9 mouse cellular contexts compared by ENCODE assay signal in genomic region chr2:166140427-166140826, GRCm38 (mm10). TPM values are rescaled to one million over a fixed set of nuclear protein-coding genes. Genes with fewer than 3 reads are reported as not detected.
A peak's percentile ranks its signal among the peaks of the same experiment; 100 is the strongest.
DNase-seq lines count a peak whose midpoint lies in the region; ATAC-seq lines count a peak whose summit lies in the region.
"Had no signal": no experiment of that assay in that cellular context is flagged by ENCODE, and none has a peak within 500 bp of the region (broad histone marks: within the 10 kb centered on the region; RNA-seq: fewer than 3 reads in every experiment).

No protein-coding gene starts in this region.

- no peaks in the 10 kb centered on the region for H3K36me3 ChIP-seq in neural tube, embryonic 15.5 days
- H3K36me3 ChIP-seq in forebrain, embryonic 12.5 days (replicated peaks): no peaks in the 10 kb centered on the region
- H3K36me3 ChIP-seq in hindbrain, embryonic 10.5 days: peaks cover 54% of the 10 kb centered on the region

- DNase-seq in ovary, adult 18-20 months (ENCODE audit: low spot score): peak; percentile 86
- no peak for DNase-seq in ovary, postnatal 10 days (ENCODE audit: low spot score)
- DNase-seq in gastrocnemius, postnatal 10 days: peak; percentile 65
- peak; percentile 89 for DNase-seq in kidney, postnatal 10 days
- DNase-seq in right cerebral cortex, adult 2 months (ENCODE audit: low spot score in 2 of 2): peak; percentile 37 to 62
- DNase-seq in hindbrain, embryonic 10.5 days (ENCODE audit: low spot score): no peak

- H3K4me3 ChIP-seq in neural tube, embryonic 15.5 days (replicated peaks): no peak overlapping the region
- H3K4me3 ChIP-seq in forebrain, embryonic 12.5 days (replicated peaks): no peak overlapping the region
- H3K4me3 ChIP-seq in hindbrain, embryonic 10.5 days: no peak overlapping the region

- no peak overlapping the region for H3K4me2 ChIP-seq in neural tube, embryonic 15.5 days
- no peak overlapping the region for H3K4me2 ChIP-seq in forebrain, embryonic 12.5 days

- no peak overlapping the region for H3K27ac ChIP-seq in neural tube, embryonic 15.5 days (replicated peaks)
- no peak overlapping the region for H3K27ac ChIP-seq in forebrain, embryonic 12.5 days
- H3K27ac ChIP-seq in hindbrain, embryonic 10.5 days: no peak overlapping the region
- H3K27ac ChIP-seq: liver, embryonic 14.5 days had no signal

- H3K9me3 ChIP-seq in neural tube, embryonic 15.5 days (replicated peaks): no peaks in the 10 kb centered on the region
- H3K9me3 ChIP-seq in forebrain, embryonic 12.5 days: no peaks in the 10 kb centered on the region
- H3K9me3 ChIP-seq in hindbrain, embryonic 10.5 days: no peaks in the 10 kb centered on the region

- WGBS in neural tube, embryonic 15.5 days: 60% methylated on average over 9 of the region's 9 CpGs
- 92% methylated on average over 9 of the region's 9 CpGs for WGBS in forebrain, embryonic 12.5 days
- 91% methylated on average over 9 of the region's 9 CpGs for WGBS in hindbrain, embryonic 10.5 days

- no peak overlapping the region for H3K9ac ChIP-seq in neural tube, embryonic 15.5 days (replicated peaks)
- H3K9ac ChIP-seq in forebrain, embryonic 12.5 days: no peak overlapping the region
- H3K9ac ChIP-seq: liver, embryonic 14.5 days had no signal

- ATAC-seq in neural tube, embryonic 15.5 days (ENCODE audit: low FRiP score): no peak
- ATAC-seq in forebrain, embryonic 12.5 days (ENCODE audit: low FRiP score): no peak

- H3K4me1 ChIP-seq in neural tube, embryonic 15.5 days: peaks cover 58% of the 10 kb centered on the region
- peaks cover 46% of the 10 kb centered on the region for H3K4me1 ChIP-seq in forebrain, embryonic 12.5 days
- peaks cover 76% of the 10 kb centered on the region for H3K4me1 ChIP-seq in hindbrain, embryonic 10.5 days (replicated peaks)

- no peaks in the 10 kb centered on the region for H3K27me3 ChIP-seq in neural tube, embryonic 15.5 days (replicated peaks)
- H3K27me3 ChIP-seq in forebrain, embryonic 12.5 days: 0 out of 2 replicates have a peak, but pooled peaks cover 4% of the 10 kb centered on the region
- no peaks in the 10 kb centered on the region; the same call in 1 of the 2 replicates for H3K27me3 ChIP-seq in hindbrain, embryonic 10.5 days (ENCODE audit: insufficient read depth, poor library complexity, severe bottlenecking)

RNA-seq across cellular contexts. Expression of gene Sulf2, which starts 15.0 kb away (rescaled TPM):
- total RNA-seq in gastrocnemius, postnatal 10 days (2021): 10 to 100 TPM; 25.7 to 30.3 TPM
- 118 and 123 TPM in 2 replicates for polyA plus RNA-seq in neural tube, embryonic 15.5 days (2015; fragmentation: Nextera tagmentation; extraction: Ambion mirVana)
- 67.1 and 77.9 TPM in 2 replicates for polyA plus RNA-seq in forebrain, embryonic 12.5 days (2016; fragmentation: Nextera tagmentation; extraction: Ambion mirVana)
- 83.8 and 87.8 TPM in 2 replicates for polyA plus RNA-seq in hindbrain, embryonic 10.5 days (2016; fragmentation: Nextera tagmentation; extraction: Ambion mirVana)

Comparison
In these comparisons a context has a peak if more than half of its experiments do, and no peak if none do; other contexts are left out.
1. DNase-seq: peak in ovary, adult 18-20 months (single experiment), gastrocnemius, postnatal 10 days (single experiment), kidney, postnatal 10 days (single experiment) and right cerebral cortex, adult 2 months (2 of 2); none in ovary, postnatal 10 days (single experiment) and hindbrain, embryonic 10.5 days (single experiment).